Mouse (Mus musculus): ENCODE results near the gene Spatc1l.

Gene Spatc1l

GRCm38 (mm10) chr10:76596338-76596737 lies 34.3 kb downstream of the Spatc1l start:
- in situ Hi-C loops (cut with MboI, MseI) = loop anchor here (10.0 kb wide), 1 partner anchor 1288 kb away; no protein-coding TSS in a partner anchor

GRCm38 (mm10) chr10:76602690-76603089 lies 40.6 kb downstream of the Spatc1l start:
- in situ Hi-C loops (cut with MboI, MseI) = no loop called here

- in situ Hi-C loops (cut with MboI, MseI) = no loop called here
Observed at GRCm38 (mm10) chr10:76612473-76612872, 50.4 kb downstream of the Spatc1l start.
